Mouse (Mus musculus): ENCODE results near the gene Mybpc2.

The Mybpc2 gene

GRCm38 (mm10) chr7:44525126-44525832 lies 823 bp upstream of the Mybpc2 start:
- DNase-seq (ENCODE audit: low read depth): no peak

GRCm38 (mm10) chr7:44523056-44523455 lies 1.4 kb downstream of the Mybpc2 start:
- no peak for DNase-seq (ENCODE audit: low read depth)

GRCm38 (mm10) chr7:44521710-44522109 lies 2.7 kb downstream of the Mybpc2 start:
- DNase-seq (ENCODE audit: low read depth): no peak

GRCm38 (mm10) chr7:44520990-44521389 lies 3.5 kb downstream of the Mybpc2 start:
- no peak for DNase-seq (ENCODE audit: low read depth)

- DNase-seq (ENCODE audit: low read depth): no peak
Measured at GRCm38 (mm10) chr7:44519240-44519913, 5.1 kb downstream of the Mybpc2 start.

- no peak for DNase-seq (ENCODE audit: low read depth)
Measured at GRCm38 (mm10) chr7:44507491-44507890, 17.0 kb downstream of the Mybpc2 start.

GRCm38 (mm10) chr7:44501563-44502115 lies 22.8 kb downstream of the Mybpc2 start:
- peak; percentile 36 for DNase-seq (ENCODE audit: low read depth)

- DNase-seq (ENCODE audit: low read depth): no peak
Measured at GRCm38 (mm10) chr7:44500046-44500445, 24.4 kb downstream of the Mybpc2 start.

- DNase-seq (ENCODE audit: low read depth): no peak
Measured at GRCm38 (mm10) chr7:44498922-44499321, 25.5 kb downstream of the Mybpc2 start.

- no peak for DNase-seq (ENCODE audit: low read depth)
Measured at GRCm38 (mm10) chr7:44497361-44498055, 26.9 kb downstream of the Mybpc2 start.

- DNase-seq (ENCODE audit: low read depth): no peak
Measured at GRCm38 (mm10) chr7:44496771-44497109, 27.7 kb downstream of the Mybpc2 start.

- DNase-seq (ENCODE audit: low read depth): peak; percentile 92
Measured at GRCm38 (mm10) chr7:44495992-44496770, 28.3 kb downstream of the Mybpc2 start, which contains the start of the genes Emc10 and Fam71e1. Emc10 (minus strand) TSS chr7:44496529. Fam71e1 (plus strand) TSS chr7:44496581.

GRCm38 (mm10) chr7:44495086-44495485 lies 29.4 kb downstream of the Mybpc2 start:
- no peak for DNase-seq (ENCODE audit: low read depth)

- DNase-seq (ENCODE audit: low read depth): no peak
Measured at GRCm38 (mm10) chr7:44494681-44495080, 29.8 kb downstream of the Mybpc2 start.

- no peak for DNase-seq (ENCODE audit: low read depth)
Measured at GRCm38 (mm10) chr7:44492166-44492826, 32.2 kb downstream of the Mybpc2 start.

GRCm38 (mm10) chr7:44491391-44491790 lies 33.1 kb downstream of the Mybpc2 start:
- no peak for DNase-seq (ENCODE audit: low read depth)

GRCm38 (mm10) chr7:44490281-44490680 lies 34.2 kb downstream of the Mybpc2 start:
- no peak for DNase-seq (ENCODE audit: low read depth)

- DNase-seq (ENCODE audit: low read depth): no peak
Measured at GRCm38 (mm10) chr7:44488545-44488944, 35.9 kb downstream of the Mybpc2 start.

GRCm38 (mm10) chr7:44487936-44488335 lies 36.5 kb downstream of the Mybpc2 start:
- no peak for DNase-seq (ENCODE audit: low read depth)

GRCm38 (mm10) chr7:44486927-44487575 lies 37.4 kb downstream of the Mybpc2 start:
- no peak for DNase-seq (ENCODE audit: low read depth)

Data from fibroblast of lung, adult 2 months (primary cell).